Mouse (Mus musculus) urinary bladder, postnatal 10 days (tissue): ENCODE measurements around the gene Rbks.
"Not testable (repeated sequence)": the region's sequence is repeated elsewhere in the genome, so short reads cannot be mapped to it uniquely, and the experiment has no call there.

Source experiments
- DNase-seq: peaks from one replicate; pipeline ENCODE4 v3.0.0; 2022; ENCODE audit warnings: low spot score

Gene Rbks

GRCm38 (mm10) chr5:31678000-31678399 is 19.4 kb downstream of the Rbks start:
- DNase-seq, result no peak

- no peak for DNase-seq
Measured at GRCm38 (mm10) chr5:31673431-31673830, 24.0 kb downstream of the Rbks start.

GRCm38 (mm10) chr5:31671137-31671536 is 26.3 kb downstream of the Rbks start:
- DNase-seq, result no peak

- no peak for DNase-seq
Measured at GRCm38 (mm10) chr5:31669984-31670383, 27.4 kb downstream of the Rbks start.

GRCm38 (mm10) chr5:31668325-31668968 is 29.0 kb downstream of the Rbks start:
- no peak for DNase-seq

GRCm38 (mm10) chr5:31666176-31666575 is 31.3 kb downstream of the Rbks start:
- no peak for DNase-seq

- DNase-seq, result no peak
Measured at GRCm38 (mm10) chr5:31655688-31656190, 41.7 kb downstream of the Rbks start.

GRCm38 (mm10) chr5:31650518-31651288 is 46.7 kb downstream of the Rbks start:
- no peak for DNase-seq

GRCm38 (mm10) chr5:31647327-31647726 is 50.1 kb downstream of the Rbks start:
- DNase-seq, result no peak

GRCm38 (mm10) chr5:31646574-31646973 is 50.9 kb downstream of the Rbks start:
- DNase-seq, result no peak

- DNase-seq, result no peak
Measured at GRCm38 (mm10) chr5:31645798-31646197, 51.6 kb downstream of the Rbks start.

GRCm38 (mm10) chr5:31644847-31645246 is 52.6 kb downstream of the Rbks start:
- no peak for DNase-seq

GRCm38 (mm10) chr5:31644272-31644671 is 53.2 kb downstream of the Rbks start:
- DNase-seq, result no peak

- DNase-seq, result no peak
Measured at GRCm38 (mm10) chr5:31642300-31642699, 55.1 kb downstream of the Rbks start.

- DNase-seq, result no peak
Measured at GRCm38 (mm10) chr5:31640542-31640941, 56.9 kb downstream of the Rbks start.

- no peak for DNase-seq
Measured at GRCm38 (mm10) chr5:31636636-31637253, 60.7 kb downstream of the Rbks start.

- no peak for DNase-seq
Measured at GRCm38 (mm10) chr5:31634679-31635078, 62.7 kb downstream of the Rbks start.

GRCm38 (mm10) chr5:31634161-31634560 is 63.3 kb downstream of the Rbks start:
- no peak for DNase-seq

GRCm38 (mm10) chr5:31631169-31631568 is 66.3 kb downstream of the Rbks start:
- not testable (repeated sequence) for DNase-seq

GRCm38 (mm10) chr5:31630064-31630463 is 67.4 kb downstream of the Rbks start:
- no peak for DNase-seq

GRCm38 (mm10) chr5:31628555-31628954 is 68.9 kb downstream of the Rbks start:
- DNase-seq, result no peak

- DNase-seq, result no peak
Measured at GRCm38 (mm10) chr5:31627562-31628526, 69.6 kb downstream of the Rbks start.
